Mouse (Mus musculus) small intestine, adult 2 months (tissue): ENCODE data around the gene Raet1d. TPM values are rescaled to one million over a fixed set of nuclear protein-coding genes. Genes with fewer than 3 reads are reported as not detected.
"Not testable (repeated sequence)": the region's sequence is repeated elsewhere in the genome, so short reads cannot be mapped to it uniquely, and the experiment has no call there.

Experiments used
- H3K27ac ChIP-seq: fragments of 200-500 bp; 2 replicates; pipeline ENCODE4 v1.5.1; 2012; ENCODE audit warnings: low read depth, low read length, control low read depth, inconsistent platforms; ENCODE audit not compliant: insufficient read depth
- H3K27me3 ChIP-seq: fragments of 200-500 bp; 2 replicates; pipeline ENCODE4 v1.6.1; 2012; ENCODE audit warnings: mild to moderate bottlenecking, moderate library complexity, low read length, inconsistent platforms; ENCODE audit not compliant: control insufficient read depth, insufficient read depth
- H3K36me3 ChIP-seq: fragments of 200-500 bp; 2 replicates; pipeline ENCODE4 v1.6.1; 2012; ENCODE audit warnings: mild to moderate bottlenecking, low read length, control low read depth, inconsistent platforms; ENCODE audit not compliant: control insufficient read depth, insufficient read depth
- H3K4me1 ChIP-seq: fragments of 200-500 bp; 2 replicates; pipeline ENCODE4 v1.6.1; 2012; ENCODE audit warnings: low read length, inconsistent platforms, mixed read lengths; ENCODE audit not compliant: control insufficient read depth, insufficient read depth, insufficient read length
- H3K4me3 ChIP-seq: fragments of 200-500 bp; 2 replicates; pipeline ENCODE4 v1.5.1; 2012; ENCODE audit warnings: low read depth, mild to moderate bottlenecking, control low read depth, inconsistent platforms, low read length, moderate library complexity
- CTCF ChIP-seq: fragments of 200-500 bp; IDR thresholded peaks from 2 replicates; pipeline ENCODE4 v1.5.1; 2012; ENCODE audit warnings: low read depth, mild to moderate bottlenecking, control low read depth, inconsistent platforms, low read length, moderate library complexity, mixed read lengths; ENCODE audit not compliant: insufficient replicate concordance, insufficient read length; ENCODE audit errors: extremely low read depth
- POLR2A ChIP-seq: fragments of 200-500 bp; IDR thresholded peaks from 2 replicates; pipeline ENCODE4 v1.6.1; 2012; ENCODE audit warnings: low read depth, mild to moderate bottlenecking, control low read depth, inconsistent platforms, low read length, moderate library complexity
- WGBS: fragments of 180-500 bp; shearing (Covaris S2); methylation state at CpG from one replicate; pipeline ENCODE4 v1.1.7; 2018; 5-methylcytosine and 5-hydroxymethylcytosine counted together
- polyA plus RNA-seq: library from polyadenylated mRNA; depleted of rRNA; stranded (reverse); fragments of >200 nt; gene quantifications from 2 replicates; pipeline ENCODE4 v1.2.3, GENCODE M21; 2012; rRNA removed

The Raet1d gene
- polyA plus RNA-seq = not detected in 2 replicates

GRCm38 (mm10) chr10:22360252-22360651 lies at the start of gene Raet1d:
TSS of gene Raet1d (plus strand) at chr10:22360552.
- H3K27ac ChIP-seq, H3K27me3 ChIP-seq, H3K36me3 ChIP-seq, H3K4me3 ChIP-seq, H3K4me1 ChIP-seq: not testable (repeated sequence)
- WGBS = 70% methylated on average over 3 of the region's 3 CpGs

GRCm38 (mm10) chr10:22322858-22323257 lies 37.5 kb upstream of the Raet1d start:
- no peaks in the 10 kb centered on the region for H3K27me3 ChIP-seq
- 92% methylated on average over 2 of the region's 2 CpGs for WGBS
- no peak overlapping the region for H3K27ac ChIP-seq
- no peak overlapping the region for H3K4me3 ChIP-seq
- H3K4me1 ChIP-seq = no peaks in the 10 kb centered on the region
- TF ChIP-seq POLR2A = no peak
- no peak for TF ChIP-seq CTCF
- no peaks in the 10 kb centered on the region for H3K36me3 ChIP-seq

GRCm38 (mm10) chr10:22345721-22346120 lies 14.6 kb upstream of the Raet1d start:
- 74% methylated on average over 4 of the region's 4 CpGs for WGBS
- not testable (repeated sequence) for H3K27ac ChIP-seq, H3K4me1 ChIP-seq, H3K36me3 ChIP-seq, H3K27me3 ChIP-seq, H3K4me3 ChIP-seq

GRCm38 (mm10) chr10:22353548-22354195 lies 6.7 kb upstream of the Raet1d start:
- 79% methylated on average over 6 of the region's 6 CpGs for WGBS
- not testable (repeated sequence) for H3K27me3 ChIP-seq, H3K36me3 ChIP-seq, H3K4me3 ChIP-seq, H3K4me1 ChIP-seq, H3K27ac ChIP-seq

GRCm38 (mm10) chr10:22354196-22354574 lies 6.2 kb upstream of the Raet1d start:
- H3K27ac ChIP-seq, H3K4me3 ChIP-seq, H3K4me1 ChIP-seq, H3K36me3 ChIP-seq, H3K27me3 ChIP-seq: not testable (repeated sequence)
- WGBS = 71% methylated on average over 2 of the region's 2 CpGs

- not testable (repeated sequence) for H3K27me3 ChIP-seq, H3K4me3 ChIP-seq, H3K36me3 ChIP-seq, H3K27ac ChIP-seq, H3K4me1 ChIP-seq
- WGBS = 72% methylated on average over 1 of the region's 1 CpGs
These were observed 3.0 kb upstream of the Raet1d start for GRCm38 (mm10) chr10:22357373-22357772.

GRCm38 (mm10) chr10:22360957-22361356 lies 605 bp downstream of the Raet1d start:
- H3K36me3 ChIP-seq, H3K27ac ChIP-seq, H3K4me3 ChIP-seq, H3K27me3 ChIP-seq, H3K4me1 ChIP-seq: not testable (repeated sequence)
- 36% methylated on average over 2 of the region's 2 CpGs for WGBS

- not testable (repeated sequence) for H3K4me3 ChIP-seq, H3K27ac ChIP-seq
- WGBS = 8% methylated on average over 10 of the region's 15 CpGs
These were observed 1.3 kb downstream of the Raet1d start for GRCm38 (mm10) chr10:22361415-22362352.

GRCm38 (mm10) chr10:22362466-22362865 lies 2.1 kb downstream of the Raet1d start:
- not testable (repeated sequence) for H3K4me1 ChIP-seq, H3K27ac ChIP-seq, H3K36me3 ChIP-seq, H3K4me3 ChIP-seq, H3K27me3 ChIP-seq
- 81% methylated on average over 2 of the region's 2 CpGs for WGBS

More at GRCm38 (mm10) chr10:22361415-22362352, 1.3 kb downstream of the Raet1d start:
- H3K36me3 ChIP-seq, H3K4me1 ChIP-seq, H3K27me3 ChIP-seq: not testable (repeated sequence)

- WGBS = 63% methylated on average over 2 of the region's 2 CpGs
- H3K27me3 ChIP-seq, H3K4me3 ChIP-seq: not testable (repeated sequence)
These were observed 4.6 kb downstream of the Raet1d start for GRCm38 (mm10) chr10:22364915-22365314.

GRCm38 (mm10) chr10:22381226-22381625 lies 20.9 kb downstream of the Raet1d start:
- not testable (repeated sequence) for H3K36me3 ChIP-seq, H3K4me1 ChIP-seq, H3K27ac ChIP-seq, H3K4me3 ChIP-seq, H3K27me3 ChIP-seq
- WGBS = 14% methylated on average over 9 of the region's 10 CpGs

More at GRCm38 (mm10) chr10:22364915-22365314, 4.6 kb downstream of the Raet1d start:
- not testable (repeated sequence) for H3K27ac ChIP-seq, H3K4me1 ChIP-seq, H3K36me3 ChIP-seq
